Mouse (Mus musculus) G1E (cell line): Measurements from ENCODE around the gene Herpud1. TPM values are rescaled to one million over a fixed set of nuclear protein-coding genes. Genes with fewer than 3 reads are reported as not detected.

Experiments
- ATAC-seq: 2 replicates; pipeline ENCODE4 v1.8.0; 2016; ENCODE audit warnings: mild to moderate bottlenecking; ENCODE audit not compliant: insufficient number of reproducible peaks, poor library complexity, low FRiP score, severe bottlenecking; ENCODE audit errors: extremely low read depth
- DNase-seq: peaks from one replicate; pipeline ENCODE4 v3.0.0; 2012; ENCODE audit warnings: low spot score
- H3K27me3 ChIP-seq: 2 replicates; pipeline ENCODE4 v1.6.1; 2012; ENCODE audit warnings: mild to moderate bottlenecking, low read length, inconsistent platforms; ENCODE audit not compliant: insufficient read depth
- H3K36me3 ChIP-seq: replicated peaks from 2 replicates; pipeline ENCODE3; 2012; ENCODE audit warnings: mild to moderate bottlenecking, inconsistent platforms
- H3K4me1 ChIP-seq: 2 replicates; pipeline ENCODE4 v1.6.1; 2012; ENCODE audit warnings: low read depth, low read length, inconsistent platforms, mixed read lengths; ENCODE audit not compliant: insufficient read depth
- H3K4me3 ChIP-seq: 2 replicates; pipeline ENCODE4 v1.5.1; 2012; ENCODE audit warnings: low read depth, mild to moderate bottlenecking, inconsistent platforms, low read length, moderate library complexity, mixed read lengths
- H3K9me3 ChIP-seq: replicated peaks from 2 replicates; pipeline ENCODE4 v1.6.1; 2012; ENCODE audit warnings: inconsistent platforms
- CTCF ChIP-seq: IDR thresholded peaks from 2 replicates; pipeline ENCODE4 v1.5.1; 2012; ENCODE audit warnings: low read depth, low read length, inconsistent platforms, mixed read lengths
- GATA1 ChIP-seq: IDR thresholded peaks from 2 replicates; pipeline ENCODE4 v1.6.1; 2012; ENCODE audit warnings: borderline replicate concordance, low read length, inconsistent platforms, mixed read lengths
- GATA2 ChIP-seq: IDR thresholded peaks from 2 replicates; pipeline ENCODE4 v1.6.1; 2012; ENCODE audit warnings: low read depth, low read length, inconsistent platforms, borderline replicate concordance
- POLR2AphosphoS5 ChIP-seq: IDR thresholded peaks from 2 replicates; pipeline ENCODE4 v1.6.1; 2012; ENCODE audit warnings: low read depth, low read length, inconsistent platforms; ENCODE audit not compliant: insufficient replicate concordance
- TAL1 ChIP-seq: conservative IDR thresholded peaks from 2 replicates; pipeline ENCODE4 v1.6.1; 2012; ENCODE audit warnings: low read depth, low read length, inconsistent platforms, mixed read lengths
- polyA plus RNA-seq: library from polyadenylated mRNA; stranded (reverse); fragments of >175 nt; gene quantifications from 2 replicates; pipeline ENCODE4 v1.2.3, GENCODE M21; 2012
- total RNA-seq, 2 experiments: library from RNA; stranded (forward) in 1 of 2; stranded (reverse) in 1 of 2; fragments of 200-1000 nt in 1 of 2; fragments of >200 nt in 1 of 2; fragmentation: Nextera tagmentation in 1 of 2; gene quantifications; 2 replicates each; pipeline ENCODE4 v1.2.3; 2014 to 2017

Gene Herpud1
- total and polyA plus RNA-seq, 3 experiments: 46.6 to 59.5 (median 54.7) TPM

GRCm38 (mm10) chr8:94361774-94362431 is 24.3 kb upstream of the Herpud1 start:
- TF ChIP-seq GATA2 (no peak), POLR2AphosphoS5 (no peak), GATA1 (no peak), TAL1 (no peak), CTCF (no peak)
- H3K36me3 ChIP-seq: no peaks in the 10 kb centered on the region
- no peak overlapping the region for H3K4me3 ChIP-seq
- no peaks in the 10 kb centered on the region for H3K4me1 ChIP-seq
- no peak for DNase-seq
- ATAC-seq: no peak
- peaks cover 26% of the 10 kb centered on the region for H3K27me3 ChIP-seq
- H3K9me3 ChIP-seq: no peaks in the 10 kb centered on the region

DNA sequence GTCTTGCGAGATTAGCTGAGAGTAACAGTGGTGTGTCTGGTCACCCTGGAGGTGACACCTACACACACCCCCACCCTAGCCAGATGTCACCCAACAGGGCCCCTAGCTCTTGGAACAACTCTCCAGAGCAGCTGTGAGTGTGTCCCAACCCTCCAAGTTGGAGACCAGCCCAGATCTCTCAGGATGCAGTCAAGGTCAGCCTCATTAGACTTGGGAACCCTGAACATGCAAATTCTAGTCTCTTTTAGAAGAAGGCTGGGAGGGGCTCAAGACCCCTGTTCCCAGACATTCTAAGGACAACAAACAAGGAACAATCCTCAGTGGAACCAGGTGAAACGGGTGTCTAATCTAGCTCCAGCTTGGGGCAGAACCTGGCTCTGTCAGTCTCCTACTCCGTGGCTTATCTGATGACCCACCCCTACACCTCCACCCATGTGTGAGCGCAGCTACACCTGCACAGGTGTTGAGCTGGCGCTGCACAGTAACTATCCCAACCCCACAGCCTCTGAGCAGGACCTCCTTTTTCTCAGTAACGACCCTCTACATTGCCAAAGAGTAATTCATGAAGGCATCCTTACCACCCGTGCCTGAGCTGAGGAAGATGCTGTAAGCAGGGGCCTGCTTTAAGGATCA is 23.5 kb upstream of the Herpud1 start:
- no peak for ATAC-seq
- Histone ChIP-seq H3K9me3 (no peaks in the 10 kb centered on the region), H3K4me3 (no peak overlapping the region), H3K36me3 (no peaks in the 10 kb centered on the region), H3K27me3 (peaks cover 20% of the 10 kb centered on the region), H3K4me1 (no peaks in the 10 kb centered on the region)
- TF ChIP-seq CTCF (no peak), GATA1 (no peak), GATA2 (no peak), TAL1 (no peak), POLR2AphosphoS5 (no peak)
- DNase-seq: no peak

DNA sequence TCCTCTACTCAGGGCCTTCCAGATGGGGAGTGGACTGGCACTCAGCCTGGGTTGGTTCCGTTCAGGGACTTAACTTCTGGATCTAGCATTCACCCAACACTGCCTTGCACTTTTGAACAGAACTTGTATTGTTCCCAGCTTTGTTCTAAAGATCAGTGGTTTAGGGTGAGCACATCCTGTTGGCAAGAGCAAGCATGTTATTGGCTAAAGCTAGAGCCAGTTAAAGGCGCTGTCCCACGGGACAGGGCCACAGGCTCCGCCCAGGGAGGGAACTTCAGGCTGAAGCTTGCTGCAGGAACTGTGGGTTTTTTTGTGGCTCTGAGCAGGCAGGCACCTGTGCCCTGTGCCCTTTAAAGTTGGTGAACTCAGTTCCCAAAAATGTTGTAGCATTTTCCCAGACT is 22.9 kb upstream of the Herpud1 start:
- ATAC-seq: no peak
- Histone ChIP-seq H3K27me3 (peaks cover 19% of the 10 kb centered on the region), H3K4me1 (no peaks in the 10 kb centered on the region), H3K36me3 (no peaks in the 10 kb centered on the region), H3K4me3 (no peak overlapping the region), H3K9me3 (no peaks in the 10 kb centered on the region)
- no peak for TF ChIP-seq GATA2
- TF ChIP-seq GATA1: no peak
- TF ChIP-seq POLR2AphosphoS5: no peak
- no peak for TF ChIP-seq TAL1
- TF ChIP-seq CTCF: no peak
- DNase-seq: no peak

- no peak for TF ChIP-seq GATA1
- no peak for TF ChIP-seq GATA2
- no peak for TF ChIP-seq CTCF
- no peak for TF ChIP-seq TAL1
- no peak for TF ChIP-seq POLR2AphosphoS5
- ATAC-seq (no peak), DNase-seq (no peak)
- Histone ChIP-seq H3K36me3 (no peaks in the 10 kb centered on the region), H3K4me3 (no peak overlapping the region), H3K4me1 (no peaks in the 10 kb centered on the region), H3K27me3 (peaks cover 13% of the 10 kb centered on the region), H3K9me3 (no peaks in the 10 kb centered on the region)
Measured at GRCm38 (mm10) chr8:94363906-94364305, 22.3 kb upstream of the Herpud1 start.

DNA sequence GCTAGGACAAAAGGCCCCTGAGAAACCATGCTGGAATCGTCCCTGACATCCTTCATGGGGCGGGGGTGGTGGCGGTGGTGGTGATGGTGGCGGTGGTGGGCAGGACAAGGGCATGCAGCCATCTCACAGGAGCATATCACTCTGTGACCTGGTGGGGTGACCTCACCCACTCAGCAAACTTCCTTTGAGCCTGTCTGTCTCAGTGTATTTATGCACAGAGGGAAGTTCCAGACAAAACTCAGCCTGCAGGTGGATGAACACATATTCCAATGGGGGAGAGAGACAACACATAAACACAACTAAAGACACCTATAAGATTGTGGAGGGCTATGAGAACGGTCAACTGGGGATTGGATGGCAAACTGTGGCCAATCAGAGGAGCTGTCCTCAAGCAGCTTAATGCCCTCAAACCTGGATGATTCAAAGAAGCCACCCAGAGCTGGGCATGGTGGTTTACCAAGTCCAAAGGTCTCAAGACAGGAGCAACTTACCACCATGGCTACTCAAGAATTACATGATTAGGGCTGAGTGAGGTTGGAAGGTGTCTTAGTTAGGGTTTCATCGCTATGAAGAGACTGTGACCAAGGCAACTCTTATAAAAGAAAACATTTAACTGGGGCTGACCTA is 21.4 kb upstream of the Herpud1 start:
- no peaks in the 10 kb centered on the region for H3K9me3 ChIP-seq
- H3K4me3 ChIP-seq: no peak overlapping the region
- peaks cover 12% of the 10 kb centered on the region for H3K27me3 ChIP-seq
- no peak for ATAC-seq
- TF ChIP-seq POLR2AphosphoS5 (no peak), GATA1 (no peak), GATA2 (no peak), TAL1 (no peak), CTCF (no peak)
- H3K4me1 ChIP-seq: no peaks in the 10 kb centered on the region
- no peak for DNase-seq
- no peaks in the 10 kb centered on the region for H3K36me3 ChIP-seq

DNA sequence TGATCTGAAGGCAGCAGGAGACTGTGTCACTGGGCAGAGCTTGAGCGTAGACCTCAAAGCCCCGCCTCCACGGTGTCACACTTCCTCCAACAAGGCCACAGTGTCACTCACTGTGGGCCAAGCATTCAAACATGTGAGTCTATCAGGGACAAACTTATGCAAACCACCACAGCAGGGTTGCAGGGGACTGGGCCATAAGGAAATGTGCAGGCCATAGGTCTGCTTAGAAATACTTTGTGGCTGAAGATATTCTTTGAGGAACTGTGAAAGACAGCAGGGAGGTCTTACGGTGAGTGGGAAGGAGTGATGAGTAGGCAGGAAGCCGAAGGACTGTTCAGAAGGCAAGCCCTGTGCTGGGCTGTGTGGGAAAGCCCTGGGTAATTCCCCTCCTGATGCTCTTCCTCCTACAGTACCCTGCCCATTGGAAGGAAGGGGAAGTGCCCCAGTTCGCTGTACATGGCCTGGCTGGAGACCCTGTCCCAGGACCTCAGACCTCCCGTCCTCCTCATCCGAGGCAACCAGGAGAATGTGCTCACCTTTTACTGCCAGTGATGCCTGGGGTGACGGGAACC is 20.7 kb upstream of the Herpud1 start:
- no peak overlapping the region for H3K4me3 ChIP-seq
- no peak for TF ChIP-seq POLR2AphosphoS5
- TF ChIP-seq TAL1: no peak
- TF ChIP-seq GATA2: no peak
- TF ChIP-seq CTCF: no peak
- TF ChIP-seq GATA1: no peak
- DNase-seq: no peak

More for the DNA sequence above, 20.7 kb upstream of the Herpud1 start:
- no peaks in the 10 kb centered on the region for H3K9me3 ChIP-seq
- no peaks in the 10 kb centered on the region for H3K36me3 ChIP-seq
- ATAC-seq: no peak
- peaks cover 14% of the 10 kb centered on the region for H3K27me3 ChIP-seq
- H3K4me1 ChIP-seq: no peaks in the 10 kb centered on the region
